Mouse (Mus musculus) fibroblast of lung, adult 2 months (primary cell): Measurements from ENCODE around the gene Atxn1.
A peak's percentile ranks its signal among the peaks of the same experiment; 100 is the strongest.

Experiments used
- DNase-seq: peaks from one replicate; pipeline ENCODE4 v3.0.0-alpha.2; 2011; ENCODE audit warnings: low read depth

Atxn1 gene

DNA sequence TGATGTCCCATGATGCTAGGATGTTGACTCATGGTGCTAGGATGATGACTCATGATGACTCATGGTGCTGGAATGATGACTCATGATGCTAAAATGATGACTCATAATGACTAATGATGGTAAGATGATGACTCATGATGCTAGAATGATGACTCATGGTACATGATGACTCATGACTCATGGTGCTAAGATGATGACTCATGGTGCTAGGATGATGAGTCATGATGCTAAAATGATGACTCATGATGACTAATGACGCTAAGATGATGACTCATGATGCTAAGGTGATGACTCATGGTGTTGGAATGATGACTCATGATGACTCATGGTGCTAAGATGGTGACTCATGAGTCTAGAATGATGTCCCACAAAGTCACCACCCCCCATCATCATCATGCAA lies 341.0 kb downstream of the Atxn1 start:
- no peak for DNase-seq

DNA sequence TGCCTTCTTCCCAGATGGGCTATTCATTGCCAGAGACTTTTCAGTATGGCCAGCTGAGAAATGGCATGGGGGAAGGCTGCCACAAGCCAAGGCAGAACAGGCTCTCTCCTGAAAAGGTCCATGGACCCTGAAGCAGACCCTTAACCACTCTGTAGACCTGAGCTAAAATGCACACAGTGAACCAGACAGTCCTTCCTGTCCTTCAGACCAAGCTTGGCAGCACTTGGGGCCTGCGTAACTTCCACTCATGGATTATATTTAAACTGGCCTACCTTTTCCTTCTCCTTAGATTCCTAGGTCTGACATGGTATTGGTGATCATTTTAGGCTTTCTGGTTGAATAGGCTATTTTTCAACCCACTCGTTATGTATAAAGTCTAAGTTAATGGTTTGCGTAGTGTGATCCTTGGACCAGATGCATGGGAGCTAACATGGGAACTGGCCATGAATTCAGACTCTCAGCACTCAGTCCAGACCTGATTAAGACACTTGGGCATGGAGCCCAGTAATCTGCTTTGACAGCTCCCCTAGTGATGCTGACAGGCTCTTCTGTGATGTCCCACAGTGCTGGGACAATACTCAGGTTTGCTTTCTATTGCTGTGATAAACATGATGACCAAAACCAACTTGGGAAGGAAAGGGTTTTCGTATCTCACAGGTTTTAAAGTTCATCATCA lies 341.8 kb downstream of the Atxn1 start:
- no peak for DNase-seq

DNA sequence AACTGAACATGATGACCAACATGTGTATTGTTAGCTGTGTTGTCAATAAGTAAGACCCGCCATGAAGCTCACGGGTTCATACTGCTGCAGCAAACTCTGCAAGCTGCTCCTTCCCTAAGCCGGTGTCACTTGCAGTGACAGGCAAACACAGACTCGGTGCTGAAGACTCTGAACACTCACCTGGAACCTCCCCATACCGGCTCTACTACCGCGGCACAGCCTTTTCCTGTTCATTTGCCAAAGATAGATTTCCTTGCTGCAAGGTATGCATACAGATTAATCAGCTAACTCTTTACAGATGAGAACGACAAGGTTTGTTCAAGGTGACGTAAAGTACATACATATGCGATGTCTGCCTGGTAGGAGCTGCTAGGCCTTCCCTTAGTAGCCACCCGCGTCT lies 344.1 kb downstream of the Atxn1 start:
- no peak for DNase-seq

DNA sequence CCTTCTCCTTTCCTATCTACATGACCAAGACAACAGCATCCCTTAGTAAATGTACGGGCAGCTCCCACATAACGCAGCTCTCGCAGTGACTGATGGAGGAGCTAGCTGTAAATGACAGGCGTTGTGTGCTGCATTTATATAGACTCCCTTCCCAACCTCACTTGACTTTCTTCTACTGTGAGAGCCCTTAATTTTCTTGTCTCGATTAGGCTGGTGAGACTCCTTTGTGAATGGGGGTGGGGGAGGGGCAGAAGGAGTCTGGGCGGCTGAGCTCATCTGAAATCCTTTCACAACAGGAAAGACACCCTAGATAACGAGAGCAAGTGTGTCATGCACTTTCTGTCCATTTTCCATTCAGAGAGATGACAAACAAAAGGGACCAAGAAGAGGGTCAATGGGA lies 344.5 kb downstream of the Atxn1 start:
- no peak for DNase-seq

GRCm38 (mm10) chr13:45617988-45618387 lies 346.8 kb downstream of the Atxn1 start:
- no peak for DNase-seq

DNA sequence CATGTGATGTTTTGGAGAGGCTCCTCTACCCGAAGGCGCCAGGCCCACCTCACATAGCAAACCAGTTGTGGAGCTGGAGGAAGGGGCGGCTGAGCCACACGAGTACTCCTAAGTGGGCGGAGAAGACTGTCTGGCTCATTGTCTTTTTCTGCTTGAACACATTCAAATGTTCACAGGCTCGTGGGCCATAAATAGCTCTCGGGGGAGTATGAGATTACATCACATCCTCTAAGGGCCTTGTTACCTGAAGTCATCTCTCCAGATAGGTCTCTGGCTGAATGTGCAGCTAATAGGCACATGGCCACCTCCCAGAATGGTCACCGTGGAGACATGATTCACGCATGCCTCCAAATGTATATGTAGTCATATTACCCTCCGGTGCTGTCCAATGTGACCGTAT lies 350.0 kb downstream of the Atxn1 start:
- DNase-seq: no peak

DNA sequence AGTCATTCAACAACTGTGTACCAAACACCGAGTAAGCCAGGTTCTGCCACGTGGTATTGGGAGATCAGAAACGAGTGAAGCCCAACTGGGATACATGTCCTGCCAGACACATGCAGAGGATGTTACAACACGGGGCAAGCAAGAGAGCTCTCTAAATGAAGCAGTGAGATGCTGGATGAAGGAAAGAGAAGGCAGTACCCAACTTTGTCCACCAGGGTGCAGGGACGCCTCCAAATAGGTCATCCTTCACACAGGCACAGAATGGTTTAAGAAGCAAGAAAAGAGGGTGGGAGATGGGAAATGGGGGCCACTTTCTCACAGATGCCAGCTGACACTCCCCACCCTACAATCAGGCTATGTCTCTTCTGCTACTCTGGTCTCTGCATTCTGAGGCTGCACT lies 351.5 kb downstream of the Atxn1 start:
- no peak for DNase-seq

DNA sequence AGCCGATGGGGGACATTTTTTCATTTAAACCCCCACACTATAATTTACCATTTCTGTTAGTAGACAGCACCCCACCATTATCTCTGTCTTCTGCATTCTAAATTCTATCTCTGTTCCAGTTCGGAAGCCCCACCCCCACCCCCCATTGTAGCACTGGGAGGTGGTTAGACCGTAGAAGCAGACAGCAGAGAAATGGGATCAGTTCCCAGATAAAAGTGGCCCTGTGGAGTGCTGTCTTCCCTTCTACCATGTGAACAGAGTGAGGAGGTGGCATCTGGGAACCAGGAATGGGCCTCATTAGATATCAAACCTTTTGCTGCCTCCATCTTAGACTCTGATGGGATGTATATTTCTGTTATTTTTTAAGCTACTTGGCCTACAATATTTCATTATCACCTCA lies 353.3 kb downstream of the Atxn1 start:
- no peak for DNase-seq

GRCm38 (mm10) chr13:45609461-45609860 lies 355.3 kb downstream of the Atxn1 start:
- DNase-seq: no peak

GRCm38 (mm10) chr13:45608593-45608992 lies 356.2 kb downstream of the Atxn1 start:
- DNase-seq: no peak

- DNase-seq: no peak
These were observed 356.9 kb downstream of the Atxn1 start for GRCm38 (mm10) chr13:45607946-45608345.

GRCm38 (mm10) chr13:45603636-45604035 lies 361.2 kb downstream of the Atxn1 start:
- DNase-seq: no peak

DNA sequence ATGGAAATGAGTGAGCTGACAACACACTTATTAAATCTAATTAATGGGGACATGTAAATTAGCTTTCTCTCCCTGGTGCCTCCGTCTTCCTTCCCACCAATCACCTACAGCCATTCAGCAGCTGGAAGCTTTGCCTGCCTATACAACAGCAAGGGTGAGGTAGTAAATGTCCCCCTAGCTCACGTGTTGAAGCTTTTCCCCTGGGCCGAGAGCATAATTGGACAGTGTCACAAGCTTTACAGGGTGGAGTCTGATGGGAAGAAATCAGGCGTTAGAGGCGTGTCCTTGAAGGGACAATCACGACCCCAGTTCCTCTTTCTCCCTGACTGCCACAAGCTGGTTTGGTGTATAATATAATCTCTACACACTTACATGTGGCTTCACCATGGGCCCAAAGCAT lies 364.4 kb downstream of the Atxn1 start:
- no peak for DNase-seq

GRCm38 (mm10) chr13:45599831-45600230 lies 365.0 kb downstream of the Atxn1 start:
- DNase-seq: no peak

DNA sequence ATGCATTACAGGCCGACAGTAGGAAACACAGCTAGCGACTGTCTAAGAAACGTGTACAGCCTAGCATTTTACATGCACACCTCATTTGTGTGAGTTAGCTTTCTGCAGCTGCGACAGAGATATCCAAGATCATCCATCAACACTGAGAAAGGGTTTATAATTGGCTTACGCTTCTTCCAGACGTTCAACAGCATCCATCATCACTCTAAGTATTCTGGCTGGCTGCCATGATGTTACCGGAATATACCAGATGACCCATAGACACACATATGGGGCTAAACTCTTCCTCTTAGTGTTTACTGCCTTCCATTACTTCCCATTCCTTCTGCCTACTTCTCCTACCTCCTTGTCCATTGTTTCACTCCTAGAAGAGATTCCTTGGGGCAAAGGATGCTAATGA lies 369.4 kb downstream of the Atxn1 start:
- no peak for DNase-seq

GRCm38 (mm10) chr13:45593914-45594313 lies 370.9 kb downstream of the Atxn1 start:
- DNase-seq: no peak

- DNase-seq: no peak
These were observed 373.9 kb downstream of the Atxn1 start for GRCm38 (mm10) chr13:45590898-45591297.

DNA sequence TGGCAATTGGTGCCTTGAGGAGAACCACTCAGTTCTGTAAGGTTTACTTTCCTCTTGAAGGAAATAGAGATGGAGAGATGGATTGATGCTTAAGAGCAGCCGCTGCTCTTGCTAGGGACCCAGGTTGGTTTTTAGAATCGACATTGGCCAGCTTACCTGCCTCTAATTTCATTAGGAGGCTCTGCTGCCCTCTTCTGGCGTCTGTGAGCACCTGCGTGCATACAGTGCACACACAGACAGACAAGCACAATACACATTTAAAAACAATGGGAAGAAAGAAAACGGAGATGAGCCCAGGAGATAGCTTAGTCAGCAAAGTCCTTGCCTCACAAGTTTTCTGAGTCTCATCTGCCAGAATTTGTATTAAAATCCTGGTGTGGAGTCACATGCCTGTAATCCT lies 381.7 kb downstream of the Atxn1 start:
- no peak for DNase-seq

- DNase-seq: peak; percentile 50
These were observed 382.5 kb downstream of the Atxn1 start for GRCm38 (mm10) chr13:45582294-45582693.

DNA sequence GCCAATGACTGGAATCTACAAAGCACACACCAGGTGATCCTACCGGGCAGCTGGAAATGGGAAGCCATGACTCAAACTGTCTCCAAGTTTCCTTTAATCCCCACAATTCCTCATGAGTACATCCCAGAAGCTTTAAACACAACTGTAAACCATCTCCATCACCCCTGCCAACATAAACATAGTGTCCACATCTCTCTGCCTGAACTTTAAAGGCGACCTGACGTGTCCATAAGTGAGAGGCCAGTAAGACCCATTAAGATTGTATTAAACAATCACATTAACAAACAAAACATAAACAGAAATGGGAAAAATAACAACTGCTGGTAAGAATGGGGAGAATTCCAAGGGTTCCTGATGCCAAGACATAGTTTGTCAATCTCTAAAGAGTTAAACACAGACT lies 385.1 kb downstream of the Atxn1 start:
- DNase-seq: no peak

DNA sequence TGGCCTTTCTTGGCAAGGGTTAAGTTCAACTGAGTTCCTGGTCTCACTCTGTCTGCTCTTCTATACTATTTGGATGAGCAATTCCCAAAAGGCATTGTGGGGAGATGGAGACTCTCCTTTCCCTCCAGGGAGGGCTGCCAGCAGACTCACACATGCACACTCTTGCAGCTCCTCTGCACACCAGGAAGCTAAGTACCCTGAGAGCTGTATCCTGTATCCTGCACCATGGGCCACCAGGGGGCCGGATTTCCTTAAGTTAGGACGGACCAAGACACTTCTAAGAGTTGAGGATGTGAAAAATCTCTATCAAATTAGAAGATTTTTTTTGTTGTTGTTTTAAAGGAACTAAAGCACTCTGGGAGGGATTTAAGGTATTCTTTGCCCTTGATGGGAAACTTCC lies 387.0 kb downstream of the Atxn1 start:
- no peak for DNase-seq

- no peak for DNase-seq
These were observed 387.4 kb downstream of the Atxn1 start for GRCm38 (mm10) chr13:45577366-45577765.

- no peak for DNase-seq
These were observed 388.6 kb downstream of the Atxn1 start for GRCm38 (mm10) chr13:45576185-45576584.

DNA sequence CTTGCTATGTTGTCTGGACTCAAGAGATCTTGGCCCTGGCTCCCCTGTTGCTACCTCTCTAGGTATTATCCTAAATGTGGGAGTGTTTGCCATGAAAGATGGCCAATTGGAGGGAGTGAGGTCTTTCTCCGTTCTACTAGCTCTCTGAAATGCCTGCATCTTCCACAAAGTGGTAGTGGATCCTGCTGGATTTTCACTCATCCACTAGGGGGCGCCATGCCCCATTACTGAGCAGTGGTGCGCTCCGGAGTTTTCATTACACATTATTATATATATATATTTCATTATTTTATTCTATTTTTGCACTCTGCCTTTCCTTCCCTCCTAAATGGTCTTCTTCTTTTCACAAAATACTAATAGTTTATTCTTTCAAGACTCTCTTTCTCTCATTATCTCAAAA lies 392.0 kb downstream of the Atxn1 start:
- no peak for DNase-seq
